Mouse (Mus musculus): ENCODE measurements around the gene Slc9b2. TPM values are rescaled to one million over a fixed set of nuclear protein-coding genes. Genes with fewer than 3 reads are reported as not detected.

Gene Slc9b2
- polyA plus RNA-seq, 1 experiment from 2014 or later = 3.5 TPM

DNA sequence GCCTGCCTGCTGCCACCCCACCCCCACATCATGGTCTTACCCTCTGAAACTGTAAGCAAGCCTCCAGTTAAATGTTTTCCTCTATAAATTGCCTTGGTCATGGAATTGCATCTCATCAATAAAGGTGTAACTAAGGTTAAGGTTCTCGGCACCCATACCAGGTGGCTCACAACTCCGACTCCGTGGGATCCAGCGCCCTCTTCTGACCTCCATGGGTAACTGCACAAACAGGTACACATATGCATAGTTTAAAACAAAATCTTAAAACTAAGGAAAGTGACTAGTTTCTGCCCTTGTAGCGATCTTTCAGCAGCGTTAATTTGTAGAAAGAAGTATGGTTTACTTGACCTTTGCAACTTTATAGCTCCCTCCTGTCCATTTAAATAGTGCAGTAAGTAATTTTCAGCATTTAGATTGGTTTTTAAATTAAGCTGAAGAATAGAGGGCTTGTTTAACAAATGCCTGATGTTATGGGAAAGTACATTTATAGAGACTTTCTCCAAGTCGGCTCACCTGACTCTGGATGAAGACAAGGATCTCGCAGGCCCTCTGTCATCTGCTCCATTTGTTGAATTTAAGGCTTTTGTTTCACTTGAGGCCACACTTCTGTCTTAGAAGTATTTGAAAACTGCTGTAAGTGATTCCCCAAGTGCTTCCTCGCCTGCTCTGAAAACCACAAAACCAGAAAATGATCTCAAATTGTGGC is 8.4 kb downstream of the Slc9b2 start:
- WGBS = 87% methylated on average over 9 of the region's 9 CpGs
- H3K27ac ChIP-seq (replicated peaks; ENCODE audit: low read depth, low read length) = no peak overlapping the region
- H3K9ac ChIP-seq (replicated peaks; ENCODE audit: low read length) = no peak overlapping the region
- H3K4me2 ChIP-seq (ENCODE audit: low read depth, low read length) = no peak overlapping the region
- DNase-seq (ENCODE audit: low spot score) = no peak
- no peak for ATAC-seq (replicated peaks; ENCODE audit: insufficient number of reproducible peaks, low FRiP score, low TSS enrichment, low read depth)
- H3K4me1 ChIP-seq (ENCODE audit: control insufficient read depth, insufficient read depth, low read length) = no peaks in the 10 kb centered on the region
- no peaks in the 10 kb centered on the region for H3K36me3 ChIP-seq (replicated peaks; ENCODE audit: control insufficient read depth, insufficient read depth, low read depth, low read length)
- H3K4me3 ChIP-seq (ENCODE audit: low read depth, low read length) = no peak overlapping the region
- H3K9me3 ChIP-seq (replicated peaks; ENCODE audit: control insufficient read depth, low read length) = no peaks in the 10 kb centered on the region
- no peaks in the 10 kb centered on the region for H3K27me3 ChIP-seq (ENCODE audit: control insufficient read depth, insufficient read depth, low read length)

DNA sequence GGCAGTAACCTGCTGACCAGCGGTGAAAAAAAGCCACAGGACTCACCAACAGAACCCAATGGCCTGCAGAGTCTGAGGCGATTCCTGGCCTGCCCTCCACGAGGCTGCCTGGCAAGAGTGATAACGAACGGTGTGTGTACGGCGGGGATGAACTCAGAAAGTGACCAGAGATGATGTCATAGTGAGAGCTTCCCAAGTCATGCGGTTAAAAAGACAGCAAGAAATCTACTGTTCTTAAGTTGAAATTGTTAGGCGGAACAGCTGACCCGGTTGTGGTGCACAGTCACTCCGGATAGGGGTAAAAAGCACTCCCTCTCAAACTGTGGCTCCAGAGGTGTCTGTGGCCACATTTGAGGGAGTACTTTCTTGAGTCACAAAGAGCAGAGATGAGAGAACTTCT is 10.8 kb downstream of the Slc9b2 start:
- no peak overlapping the region for H3K4me2 ChIP-seq (ENCODE audit: low read depth, low read length)
- no peaks in the 10 kb centered on the region for H3K9me3 ChIP-seq (replicated peaks; ENCODE audit: control insufficient read depth, low read length)
- DNase-seq (ENCODE audit: low spot score) (no peak), ATAC-seq (replicated peaks; ENCODE audit: insufficient number of reproducible peaks, low FRiP score, low TSS enrichment, low read depth) (no peak)
- H3K27ac ChIP-seq (replicated peaks; ENCODE audit: low read depth, low read length) = no peak overlapping the region
- H3K4me3 ChIP-seq (ENCODE audit: low read depth, low read length) = no peak overlapping the region
- H3K4me1 ChIP-seq (ENCODE audit: control insufficient read depth, insufficient read depth, low read length) = no peaks in the 10 kb centered on the region
- H3K36me3 ChIP-seq (replicated peaks; ENCODE audit: control insufficient read depth, insufficient read depth, low read depth, low read length) = no peaks in the 10 kb centered on the region
- WGBS = 85% methylated on average over 11 of the region's 11 CpGs
- no peaks in the 10 kb centered on the region for H3K27me3 ChIP-seq (ENCODE audit: control insufficient read depth, insufficient read depth, low read length)
- no peak overlapping the region for H3K9ac ChIP-seq (replicated peaks; ENCODE audit: low read length)

DNA sequence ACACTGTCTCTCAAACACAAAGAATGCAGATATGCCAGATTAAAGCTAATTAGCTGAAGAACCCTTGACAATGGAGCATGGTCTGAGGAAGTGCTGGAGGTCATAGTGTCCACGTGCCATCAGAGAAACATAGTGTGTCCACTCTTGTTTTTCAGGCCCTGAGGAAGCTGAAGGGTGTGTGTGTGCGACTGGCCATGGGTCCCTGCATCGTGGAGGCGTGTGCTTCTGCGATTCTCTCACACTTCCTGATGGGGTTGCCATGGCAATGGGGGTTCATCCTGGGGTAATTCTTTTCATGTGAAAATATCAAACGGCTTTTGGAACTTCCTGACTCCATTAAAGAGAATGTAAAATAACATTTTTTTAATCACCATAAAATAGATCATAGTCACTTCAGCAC is 16.9 kb downstream of the Slc9b2 start:
- no peak overlapping the region for H3K9ac ChIP-seq (replicated peaks; ENCODE audit: low read length)
- 66% methylated on average over 6 of the region's 6 CpGs for WGBS
- no peak overlapping the region for H3K4me3 ChIP-seq (ENCODE audit: low read depth, low read length)
- H3K4me2 ChIP-seq (ENCODE audit: low read depth, low read length) = no peak overlapping the region
- H3K4me1 ChIP-seq (ENCODE audit: control insufficient read depth, insufficient read depth, low read length) = no peaks in the 10 kb centered on the region
- DNase-seq (ENCODE audit: low spot score) = no peak
- H3K27ac ChIP-seq (replicated peaks; ENCODE audit: low read depth, low read length) = no peak overlapping the region
- no peaks in the 10 kb centered on the region for H3K36me3 ChIP-seq (replicated peaks; ENCODE audit: control insufficient read depth, insufficient read depth, low read depth, low read length)
- H3K27me3 ChIP-seq (ENCODE audit: control insufficient read depth, insufficient read depth, low read length) = no peaks in the 10 kb centered on the region
- H3K9me3 ChIP-seq (replicated peaks; ENCODE audit: control insufficient read depth, low read length) = no peaks in the 10 kb centered on the region
- no peak for ATAC-seq (replicated peaks; ENCODE audit: insufficient number of reproducible peaks, low FRiP score, low TSS enrichment, low read depth)

DNA sequence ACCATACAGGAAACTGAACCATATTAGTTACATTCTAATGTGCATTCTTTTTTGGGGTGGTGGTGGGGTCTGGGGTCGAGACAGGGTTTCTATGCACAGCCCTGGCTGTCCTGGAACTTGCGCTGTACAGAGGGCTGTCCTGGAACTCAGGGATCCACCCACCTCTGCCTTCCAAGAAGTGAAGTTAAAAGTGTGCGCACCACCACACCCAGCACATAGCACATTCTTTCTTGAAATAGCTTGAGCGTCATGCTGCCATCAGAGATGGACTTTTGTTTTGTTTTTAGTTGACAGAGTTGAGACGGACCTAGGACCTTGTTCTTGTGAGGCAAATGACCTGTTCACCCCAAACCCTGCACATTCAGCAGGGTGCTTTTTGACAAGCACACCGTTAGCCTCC is 19.7 kb downstream of the Slc9b2 start:
- H3K4me3 ChIP-seq (ENCODE audit: low read depth, low read length) = no peak overlapping the region
- no peak for ATAC-seq (replicated peaks; ENCODE audit: insufficient number of reproducible peaks, low FRiP score, low TSS enrichment, low read depth)
- H3K4me2 ChIP-seq (ENCODE audit: low read depth, low read length) = no peak overlapping the region
- no peak overlapping the region for H3K9ac ChIP-seq (replicated peaks; ENCODE audit: low read length)
- WGBS = 79% methylated on average over 6 of the region's 6 CpGs
- no peaks in the 10 kb centered on the region for H3K27me3 ChIP-seq (ENCODE audit: control insufficient read depth, insufficient read depth, low read length)
- H3K27ac ChIP-seq (replicated peaks; ENCODE audit: low read depth, low read length) = no peak overlapping the region
- H3K9me3 ChIP-seq (replicated peaks; ENCODE audit: control insufficient read depth, low read length) = no peaks in the 10 kb centered on the region
- H3K36me3 ChIP-seq (replicated peaks; ENCODE audit: control insufficient read depth, insufficient read depth, low read depth, low read length) = no peaks in the 10 kb centered on the region
- H3K4me1 ChIP-seq (ENCODE audit: control insufficient read depth, insufficient read depth, low read length) = no peaks in the 10 kb centered on the region
- no peak for DNase-seq (ENCODE audit: low spot score)

DNA sequence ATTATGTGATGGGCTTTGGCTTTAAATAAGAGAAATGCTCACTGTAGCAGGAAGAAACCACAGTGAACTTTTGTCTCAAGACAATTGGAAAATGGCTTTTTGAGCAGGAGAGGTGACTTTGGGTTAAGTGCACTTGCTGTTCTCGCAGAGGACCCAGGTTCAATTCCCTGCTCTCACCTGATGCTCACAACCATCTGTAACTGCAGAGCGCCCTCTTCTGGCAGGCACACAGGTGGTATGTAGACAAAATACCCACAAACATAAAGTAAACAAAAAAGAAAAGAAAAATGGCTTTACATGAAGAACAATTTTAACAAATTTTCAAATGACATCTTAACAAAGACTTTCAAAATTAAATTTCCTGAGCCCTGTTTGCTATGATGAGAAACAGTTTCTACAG is 20.1 kb downstream of the Slc9b2 start:
- H3K9me3 ChIP-seq (replicated peaks; ENCODE audit: control insufficient read depth, low read length) = no peaks in the 10 kb centered on the region
- no peak for DNase-seq (ENCODE audit: low spot score)
- H3K4me1 ChIP-seq (ENCODE audit: control insufficient read depth, insufficient read depth, low read length) = no peaks in the 10 kb centered on the region
- no peaks in the 10 kb centered on the region for H3K27me3 ChIP-seq (ENCODE audit: control insufficient read depth, insufficient read depth, low read length)
- no peak overlapping the region for H3K4me3 ChIP-seq (ENCODE audit: low read depth, low read length)
- no peak overlapping the region for H3K4me2 ChIP-seq (ENCODE audit: low read depth, low read length)
- WGBS = 53% methylated on average over 2 of the region's 2 CpGs
- no peak overlapping the region for H3K27ac ChIP-seq (replicated peaks; ENCODE audit: low read depth, low read length)
- H3K36me3 ChIP-seq (replicated peaks; ENCODE audit: control insufficient read depth, insufficient read depth, low read depth, low read length) = no peaks in the 10 kb centered on the region
- H3K9ac ChIP-seq (replicated peaks; ENCODE audit: low read length) = no peak overlapping the region
- ATAC-seq (replicated peaks; ENCODE audit: insufficient number of reproducible peaks, low FRiP score, low TSS enrichment, low read depth) = no peak

DNA sequence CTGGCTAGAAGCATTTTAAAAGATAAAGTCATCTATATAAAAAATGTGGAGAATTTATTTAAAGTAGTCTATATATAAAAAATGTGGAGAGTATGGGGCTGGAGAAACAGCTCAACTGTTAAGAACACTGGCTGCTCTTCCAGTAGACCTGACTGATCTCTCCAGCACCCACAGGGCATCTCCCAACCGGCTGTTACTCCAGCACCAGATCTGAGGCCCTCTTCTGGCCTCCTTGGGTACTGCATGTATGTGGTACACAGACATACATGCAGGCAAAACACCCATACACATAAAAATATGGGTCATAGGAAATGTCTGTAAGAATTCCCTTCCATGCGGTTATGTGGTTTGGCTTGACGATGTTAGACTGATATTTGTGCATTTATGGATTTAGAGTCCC is 21.1 kb downstream of the Slc9b2 start:
- no peak overlapping the region for H3K4me3 ChIP-seq (ENCODE audit: low read depth, low read length)
- H3K4me2 ChIP-seq (ENCODE audit: low read depth, low read length) = no peak overlapping the region
- ATAC-seq (replicated peaks; ENCODE audit: insufficient number of reproducible peaks, low FRiP score, low TSS enrichment, low read depth) = no peak
- WGBS = 37% methylated on average over 3 of the region's 3 CpGs
- peak; percentile 55 for DNase-seq (ENCODE audit: low spot score)
- no peaks in the 10 kb centered on the region for H3K4me1 ChIP-seq (ENCODE audit: control insufficient read depth, insufficient read depth, low read length)
- H3K9ac ChIP-seq (replicated peaks; ENCODE audit: low read length) = no peak overlapping the region
- no peak overlapping the region for H3K27ac ChIP-seq (replicated peaks; ENCODE audit: low read depth, low read length)
- no peaks in the 10 kb centered on the region for H3K9me3 ChIP-seq (replicated peaks; ENCODE audit: control insufficient read depth, low read length)
- H3K36me3 ChIP-seq (replicated peaks; ENCODE audit: control insufficient read depth, insufficient read depth, low read depth, low read length) = no peaks in the 10 kb centered on the region
- H3K27me3 ChIP-seq (ENCODE audit: control insufficient read depth, insufficient read depth, low read length) = no peaks in the 10 kb centered on the region

DNA sequence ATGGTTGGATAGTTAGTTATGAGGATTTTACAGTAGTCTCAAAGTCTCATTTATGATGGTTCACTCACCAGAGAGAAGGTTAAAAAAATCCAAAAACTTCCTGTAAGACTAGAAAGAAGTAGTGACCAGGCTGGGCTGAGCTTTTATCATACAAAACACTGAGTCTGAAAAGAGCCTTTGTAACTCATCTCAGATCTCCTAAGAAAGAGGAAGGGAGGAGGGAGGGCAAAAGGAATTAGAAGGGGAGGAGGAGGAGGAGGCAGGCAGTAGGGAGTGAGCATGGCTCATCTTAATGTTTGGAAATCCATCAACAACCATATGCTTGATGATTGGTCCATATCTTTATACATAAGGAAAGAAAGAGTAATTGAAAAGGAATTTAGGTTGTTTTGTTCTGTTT is 25.2 kb downstream of the Slc9b2 start:
- Histone ChIP-seq H3K27ac (replicated peaks; ENCODE audit: low read depth, low read length) (no peak overlapping the region), H3K4me3 (ENCODE audit: low read depth, low read length) (no peak overlapping the region), H3K9me3 (replicated peaks; ENCODE audit: control insufficient read depth, low read length) (no peaks in the 10 kb centered on the region), H3K4me1 (ENCODE audit: control insufficient read depth, insufficient read depth, low read length) (no peaks in the 10 kb centered on the region), H3K4me2 (ENCODE audit: low read depth, low read length) (no peak overlapping the region), H3K27me3 (ENCODE audit: control insufficient read depth, insufficient read depth, low read length) (no peaks in the 10 kb centered on the region), H3K36me3 (replicated peaks; ENCODE audit: control insufficient read depth, insufficient read depth, low read depth, low read length) (no peaks in the 10 kb centered on the region), H3K9ac (replicated peaks; ENCODE audit: low read length) (no peak overlapping the region)
- ATAC-seq (replicated peaks; ENCODE audit: insufficient number of reproducible peaks, low FRiP score, low TSS enrichment, low read depth) (no peak), DNase-seq (ENCODE audit: low spot score) (no peak)

DNA sequence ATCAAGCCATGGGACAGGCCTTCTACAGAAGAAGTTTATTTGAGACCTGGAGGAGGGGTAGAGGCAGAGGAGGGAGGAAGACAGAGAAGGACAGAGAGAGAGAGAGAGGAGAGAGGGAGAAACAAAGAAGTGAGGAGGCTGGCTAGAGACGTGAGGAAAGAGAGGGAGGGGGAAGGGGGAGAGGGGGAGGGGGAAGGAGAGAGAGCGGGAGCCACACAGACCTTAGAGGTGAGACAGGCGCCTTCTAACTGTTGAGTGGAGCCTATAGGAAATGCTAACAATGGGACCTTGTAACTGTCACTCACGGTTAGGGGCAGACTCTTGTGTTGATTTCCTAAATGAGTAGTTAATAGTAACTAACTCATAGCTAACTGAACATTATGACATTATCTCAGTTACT is 26.3 kb downstream of the Slc9b2 start:
- Histone ChIP-seq H3K36me3 (replicated peaks; ENCODE audit: control insufficient read depth, insufficient read depth, low read depth, low read length) (no peaks in the 10 kb centered on the region), H3K27ac (replicated peaks; ENCODE audit: low read depth, low read length) (no peak overlapping the region), H3K9me3 (replicated peaks; ENCODE audit: control insufficient read depth, low read length) (no peaks in the 10 kb centered on the region), H3K4me2 (ENCODE audit: low read depth, low read length) (no peak overlapping the region), H3K4me3 (ENCODE audit: low read depth, low read length) (no peak overlapping the region), H3K4me1 (ENCODE audit: control insufficient read depth, insufficient read depth, low read length) (no peaks in the 10 kb centered on the region), H3K9ac (replicated peaks; ENCODE audit: low read length) (no peak overlapping the region), H3K27me3 (ENCODE audit: control insufficient read depth, insufficient read depth, low read length) (no peaks in the 10 kb centered on the region)
- no peak for ATAC-seq (replicated peaks; ENCODE audit: insufficient number of reproducible peaks, low FRiP score, low TSS enrichment, low read depth)
- 39% methylated on average over 4 of the region's 4 CpGs for WGBS
- DNase-seq (ENCODE audit: low spot score) = no peak
